Mouse (Mus musculus) embryonic fibroblast, embryonic 13.5 days (primary cell): ENCODE measurements around the gene Gm47996. TPM values are rescaled to one million over a fixed set of nuclear protein-coding genes. Genes with fewer than 3 reads are reported as not detected.

ENCODE experiments used
- H3K27ac ChIP-seq: 2 replicates; pipeline ENCODE4 v1.5.1; 2012; ENCODE audit warnings: low read length, control low read depth, inconsistent platforms; ENCODE audit not compliant: insufficient read depth
- H3K4me1 ChIP-seq: 2 replicates; pipeline ENCODE4 v1.6.1; 2011; ENCODE audit warnings: low read length; ENCODE audit not compliant: control insufficient read depth, insufficient read depth
- H3K4me3 ChIP-seq: 2 replicates; pipeline ENCODE4 v1.5.1; 2011; ENCODE audit warnings: mild to moderate bottlenecking, control low read depth, low read length; ENCODE audit not compliant: insufficient read depth
- CTCF ChIP-seq: IDR thresholded peaks from 2 replicates; pipeline ENCODE4 v1.5.1; 2011; ENCODE audit warnings: mild to moderate bottlenecking, control low read depth, low read length, moderate library complexity, borderline replicate concordance; ENCODE audit not compliant: insufficient read depth
- POLR2A ChIP-seq: IDR thresholded peaks from 2 replicates; pipeline ENCODE4 v1.6.1; 2011; ENCODE audit warnings: low read depth, mild to moderate bottlenecking, control low read depth, low read length, moderate library complexity
- polyA plus RNA-seq: library from polyadenylated mRNA; stranded (reverse); fragments of >200 nt; gene quantifications from 2 replicates; pipeline ENCODE4 v1.2.4, GENCODE M21; 2011; ENCODE audit warnings: low read depth; ENCODE audit not compliant: missing spikeins, insufficient read length

The Gm47996 gene
- polyA plus RNA-seq, 1 experiment, result not detected

DNA sequence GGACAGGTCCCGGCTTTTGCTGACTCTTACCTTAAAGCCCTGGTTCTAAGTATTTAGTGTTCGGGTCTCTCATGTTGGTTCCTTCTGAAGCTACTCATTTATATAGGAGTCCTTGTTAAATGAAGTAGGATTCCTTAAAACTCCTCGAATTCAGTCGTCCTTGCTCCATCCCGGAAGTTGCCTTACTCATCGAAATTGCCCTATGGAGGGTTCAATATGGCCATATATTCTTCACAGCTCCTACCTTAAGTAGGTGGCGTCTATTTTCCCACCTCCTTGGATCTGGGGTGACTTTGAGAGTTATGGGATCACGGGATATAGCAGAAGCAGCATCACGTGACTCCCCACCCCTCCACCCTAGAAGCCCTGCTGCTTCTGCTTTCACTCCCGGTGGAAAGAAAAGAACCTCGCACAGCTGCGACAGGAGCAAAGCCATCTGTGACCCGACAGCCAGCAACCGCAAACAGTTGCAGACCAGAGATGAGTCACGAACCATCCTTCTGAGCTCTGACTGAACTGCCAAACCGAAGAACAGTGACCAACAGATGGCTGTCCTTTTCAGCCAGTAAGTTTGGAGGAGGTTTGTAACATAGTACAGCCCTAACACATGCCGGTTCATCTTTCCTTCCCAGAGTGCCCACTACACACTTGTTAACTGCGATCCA lies 40.7 kb downstream of the Gm47996 start:
- peaks cover 6% of the 10 kb centered on the region; the same call in 1 of the 2 replicates for H3K4me1 ChIP-seq
- TF ChIP-seq POLR2A (no peak), CTCF (no peak)
- no peak overlapping the region for H3K4me3 ChIP-seq
- H3K27ac ChIP-seq, result no peak overlapping the region

DNA sequence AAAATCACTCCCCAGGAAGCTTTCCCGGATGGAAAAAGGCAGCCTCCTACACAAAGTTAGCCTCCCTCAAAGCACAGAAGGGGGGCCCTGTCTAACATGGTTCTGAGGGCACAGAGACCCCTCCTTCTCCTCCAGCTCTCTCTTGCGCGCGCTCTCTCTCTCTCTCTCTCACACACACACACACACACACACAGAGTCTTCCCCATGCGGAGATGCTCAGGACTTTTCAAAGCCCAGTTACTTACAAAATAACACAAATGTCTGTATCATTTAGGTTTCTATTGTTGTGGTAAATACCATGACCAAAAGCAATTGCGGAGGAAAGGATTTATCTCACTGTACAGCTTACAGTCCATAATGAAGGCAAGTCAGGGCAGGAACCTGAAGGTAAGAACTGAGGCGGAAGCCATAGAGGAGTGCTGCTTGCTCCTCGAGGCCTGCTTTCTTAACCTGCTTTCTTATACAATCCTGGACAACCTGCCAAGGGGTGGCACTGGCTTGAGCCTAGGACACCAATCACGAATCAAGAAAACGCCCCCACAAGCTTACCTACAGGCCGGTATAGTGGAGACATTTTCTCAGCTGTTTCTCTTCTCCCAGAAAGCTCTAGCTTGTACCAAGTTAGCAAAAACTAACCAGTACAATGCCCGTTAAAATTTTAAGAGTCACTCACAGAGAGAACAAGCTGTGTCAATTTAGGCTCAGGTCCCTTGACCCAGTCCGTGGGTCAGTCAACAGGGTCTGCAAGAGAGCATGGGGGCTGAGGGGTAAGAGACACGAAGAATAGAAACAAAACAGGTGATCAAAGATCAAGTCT lies 41.5 kb downstream of the Gm47996 start:
- no peak overlapping the region for H3K27ac ChIP-seq

DNA sequence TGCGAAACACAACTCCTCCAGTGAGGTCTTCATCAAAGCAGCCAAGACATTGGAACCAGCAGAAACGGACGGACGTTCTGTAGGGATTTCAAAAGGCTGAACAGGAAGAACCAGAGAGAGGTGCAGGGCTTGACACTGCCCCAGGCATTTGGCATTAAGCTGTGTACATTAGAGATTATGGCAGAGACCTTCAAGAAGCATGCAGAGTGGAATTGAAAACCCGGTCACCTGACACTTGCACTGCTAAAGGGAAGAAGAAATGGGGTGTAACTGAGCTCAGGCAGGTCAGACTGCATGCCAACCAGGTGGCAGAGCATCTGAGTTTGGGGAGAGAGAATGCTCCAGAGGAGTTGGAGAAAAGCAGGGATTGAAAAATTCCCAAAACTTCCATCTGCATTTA lies 45.5 kb downstream of the Gm47996 start:
- Histone ChIP-seq H3K4me1 (peaks cover 6% of the 10 kb centered on the region; the same call in 1 of the 2 replicates), H3K4me3 (no peak overlapping the region), H3K27ac (no peak overlapping the region)
- TF ChIP-seq POLR2A, result no peak
- no peak for TF ChIP-seq CTCF

More for the DNA sequence above, 41.5 kb downstream of the Gm47996 start:
- TF ChIP-seq CTCF (no peak), POLR2A (no peak)
- Histone ChIP-seq H3K4me3 (no peak overlapping the region), H3K4me1 (peaks cover 6% of the 10 kb centered on the region; the same call in 1 of the 2 replicates)

DNA sequence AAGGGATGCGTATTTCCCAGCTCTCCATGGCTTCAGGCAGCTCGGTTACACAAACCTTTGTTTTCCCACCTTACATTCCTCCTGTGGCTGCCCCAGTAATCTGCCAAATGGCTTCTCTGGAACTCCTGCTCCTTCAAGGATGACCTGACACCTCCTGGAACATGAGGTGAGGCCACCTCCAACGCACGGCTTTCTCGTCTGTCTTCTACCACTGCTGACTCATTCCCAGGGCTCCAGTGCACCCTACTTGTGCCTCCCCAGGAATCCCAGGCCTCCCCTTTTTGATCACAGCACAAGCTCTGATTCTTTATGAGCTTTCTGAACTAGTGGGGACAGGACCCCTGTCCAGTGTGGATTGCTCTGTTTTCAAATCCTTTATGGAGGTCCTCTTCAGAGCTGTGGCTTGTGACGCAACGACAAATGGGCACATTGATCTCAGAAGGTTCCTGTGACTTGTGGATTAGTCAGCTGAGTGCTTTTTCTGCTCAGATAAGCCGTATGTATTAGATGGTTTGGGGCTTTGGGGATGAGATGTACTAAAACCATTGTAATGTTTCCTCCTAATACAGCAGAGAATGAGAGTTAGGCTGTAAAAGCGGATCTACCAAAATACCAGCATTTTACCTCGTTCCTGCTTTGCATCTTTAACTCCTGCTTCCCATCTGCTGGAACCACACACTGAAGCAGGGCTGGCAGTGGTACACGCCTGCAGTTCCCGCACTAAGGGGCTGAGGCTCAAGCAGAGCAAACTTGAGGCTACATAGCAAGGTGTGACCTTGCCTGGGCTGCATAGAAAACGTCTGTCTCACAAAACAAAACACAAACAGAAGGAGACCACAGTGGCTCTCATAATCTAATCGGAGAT lies 48.4 kb downstream of the Gm47996 start:
- H3K27ac ChIP-seq, result no peak overlapping the region
- TF ChIP-seq POLR2A (no peak), CTCF (no peak)

DNA sequence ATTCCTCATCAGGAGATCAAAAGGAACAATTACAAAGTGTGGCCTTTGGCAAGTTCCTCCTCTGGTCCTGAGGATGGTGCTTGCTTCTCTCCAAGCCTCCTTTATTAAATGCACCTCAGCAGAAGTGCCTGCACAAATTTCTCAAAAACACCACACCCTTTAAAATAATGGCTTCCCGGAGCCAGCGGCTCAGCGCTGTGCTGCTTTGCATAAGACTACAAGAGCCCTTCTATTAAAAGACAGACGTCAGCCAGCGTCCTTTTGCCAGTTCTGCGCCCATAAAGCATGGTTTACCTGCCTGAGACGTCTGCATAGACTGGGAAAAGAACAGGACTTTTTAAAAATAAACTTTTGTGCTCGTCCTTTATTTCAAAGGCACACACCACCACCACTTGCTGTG lies 49.1 kb downstream of the Gm47996 start:
- Histone ChIP-seq H3K4me3 (no peak overlapping the region), H3K27ac (no peak overlapping the region), H3K4me1 (no peaks in the 10 kb centered on the region)
- TF ChIP-seq POLR2A (no peak), CTCF (no peak)

More for the DNA sequence above, 48.4 kb downstream of the Gm47996 start:
- H3K4me3 ChIP-seq, result no peak overlapping the region
- no peaks in the 10 kb centered on the region for H3K4me1 ChIP-seq

Other genes starting within 250 kb of the Gm47996 start
- gene Hmcn1, start 216.7 kb upstream of the Gm47996 start, polyA plus RNA-seq, result 5.7 and 24.8 TPM in 2 replicates
- gene Gm47985, start 27.6 kb upstream of the Gm47996 start, polyA plus RNA-seq, result not detected in 2 replicates
- not detected in 2 replicates for gene Gm8947, start 17.8 kb upstream of the Gm47996 start, polyA plus RNA-seq
- gene Gm47995, start 11.7 kb upstream of the Gm47996 start, polyA plus RNA-seq, result not detected in 2 replicates
- gene 3110040M04Rik, start 6.0 kb upstream of the Gm47996 start, polyA plus RNA-seq, result not detected in 2 replicates
- 91.0 and 105 TPM in 2 replicates for gene Ivns1abp, start 134.3 kb downstream of the Gm47996 start, polyA plus RNA-seq
- gene Swt1, start 218.3 kb downstream of the Gm47996 start, polyA plus RNA-seq, result 15.6 and 19.4 TPM in 2 replicates
- gene Trmt1l, start 218.4 kb downstream of the Gm47996 start, polyA plus RNA-seq, result 33.7 and 33.9 TPM in 2 replicates